Mouse (Mus musculus) E14TG2a.4 (cell line): ENCODE data around the gene Lrrc31.
A peak's percentile ranks its signal among the peaks of the same experiment; 100 is the strongest.

Experiments used
- H3K27me3 ChIP-seq: 2 replicates; pipeline ENCODE4 v1.6.1; 2014; ENCODE audit warnings: low read length, control low read depth; ENCODE audit not compliant: insufficient read depth
- H3K36me3 ChIP-seq: 2 replicates; pipeline ENCODE4 v1.6.1; 2014; ENCODE audit warnings: low read length, control low read depth; ENCODE audit not compliant: insufficient read depth
- H3K4me1 ChIP-seq: replicated peaks from 2 replicates; pipeline ENCODE4 v1.6.1; 2014; ENCODE audit warnings: low read depth, low read length, control low read depth
- H3K4me3 ChIP-seq: replicated peaks from 2 replicates; pipeline ENCODE4 v1.5.1; 2014; ENCODE audit warnings: mild to moderate bottlenecking, low read length
- H3K9me3 ChIP-seq: 2 replicates; pipeline ENCODE4 v1.6.1; 2014; ENCODE audit warnings: low read length, control low read depth
- CTCF ChIP-seq: conservative IDR thresholded peaks from 2 replicates; pipeline ENCODE4 v1.5.1; 2014; ENCODE audit warnings: low read length
- NANOG ChIP-seq: IDR thresholded peaks from 2 replicates; pipeline ENCODE4 v1.6.1; 2014; ENCODE audit warnings: borderline replicate concordance, low read length, mixed read lengths
- POU5F1 ChIP-seq: IDR thresholded peaks from 2 replicates; pipeline ENCODE4 v1.6.1; 2014; ENCODE audit warnings: low read length, borderline replicate concordance

The Lrrc31 gene

GRCm38 (mm10) chr3:30650062-30650841 lies 49.4 kb downstream of the Lrrc31 start:
- Histone ChIP-seq H3K4me3 (peak overlapping the region; percentile 80), H3K4me1 (peaks cover 71% of the 10 kb centered on the region), H3K27me3 (no peaks in the 10 kb centered on the region), H3K9me3 (no peaks in the 10 kb centered on the region), H3K36me3 (peaks cover 8% of the 10 kb centered on the region)
- no peak for TF ChIP-seq NANOG
- no peak for TF ChIP-seq POU5F1
- 0 out of 2 replicates have a peak, but pooled peaks have one; percentile 3 for TF ChIP-seq CTCF

GRCm38 (mm10) chr3:30648466-30648865 lies 51.2 kb downstream of the Lrrc31 start:
- H3K4me1 ChIP-seq = peaks cover 81% of the 10 kb centered on the region
- TF ChIP-seq CTCF (no peak), NANOG (no peak), POU5F1 (no peak)
- H3K4me3 ChIP-seq = peak overlapping the region; percentile 86
- peaks cover 20% of the 10 kb centered on the region for H3K36me3 ChIP-seq
- H3K27me3 ChIP-seq = no peaks in the 10 kb centered on the region
- H3K9me3 ChIP-seq = no peaks in the 10 kb centered on the region

DNA sequence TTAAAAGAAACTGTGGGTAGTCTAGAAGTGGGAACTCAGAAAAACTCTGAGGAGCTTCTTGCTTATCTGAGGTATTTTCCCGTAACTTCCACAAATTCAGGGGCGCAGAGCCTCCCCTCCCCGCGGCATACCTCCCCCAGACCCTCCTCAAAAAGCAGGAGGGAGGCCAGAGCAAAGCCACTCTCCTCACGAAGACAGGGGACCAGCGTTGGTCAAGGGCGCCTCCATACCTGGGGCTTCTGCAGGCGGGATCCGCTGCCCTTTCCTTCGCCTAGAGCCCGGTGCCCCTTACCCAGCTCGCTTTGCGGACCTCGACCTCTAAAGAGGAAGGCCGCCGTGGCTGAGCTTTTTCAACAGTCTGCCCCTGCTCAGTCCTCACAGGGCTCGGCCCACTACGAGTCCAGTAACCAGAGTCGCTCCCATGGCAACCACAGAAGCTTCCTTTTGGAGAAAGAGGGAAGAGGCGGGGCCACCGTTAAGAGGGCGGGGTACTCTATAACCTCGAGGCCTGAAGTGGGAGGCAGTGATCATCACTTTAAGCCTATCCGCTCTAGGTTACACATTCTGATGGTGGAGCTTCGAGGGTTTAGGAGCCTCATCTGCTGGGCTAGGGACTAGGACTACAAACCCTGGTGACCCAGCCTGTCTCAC lies 52.1 kb downstream of the Lrrc31 start, which contains the start of gene Lrrc34:
Lrrc34 (minus strand) TSS at position 430 of the 651 bp plus-strand sequence.
- Histone ChIP-seq H3K9me3 (no peaks in the 10 kb centered on the region), H3K36me3 (peaks cover 29% of the 10 kb centered on the region), H3K4me1 (peaks cover 73% of the 10 kb centered on the region), H3K4me3 (peak within 1 kb of the TSS; percentile 86), H3K27me3 (no peaks in the 10 kb centered on the region)
- TF ChIP-seq NANOG (no peak), POU5F1 (no peak), CTCF (no peak)

- no peaks in the 10 kb centered on the region for H3K9me3 ChIP-seq
- no peaks in the 10 kb centered on the region for H3K27me3 ChIP-seq
- peaks cover 65% of the 10 kb centered on the region for H3K4me1 ChIP-seq
- H3K36me3 ChIP-seq = peaks cover 37% of the 10 kb centered on the region
- TF ChIP-seq POU5F1 (no peak), NANOG (peak; percentile 91), CTCF (no peak)
- H3K4me3 ChIP-seq = peak overlapping the region; percentile 86
Observed at GRCm38 (mm10) chr3:30646761-30647160, 52.9 kb downstream of the Lrrc31 start.

- no peaks in the 10 kb centered on the region for H3K9me3 ChIP-seq
- peaks cover 44% of the 10 kb centered on the region for H3K4me1 ChIP-seq
- peak within 1 kb of the TSS; percentile 86 for H3K4me3 ChIP-seq
- TF ChIP-seq NANOG = no peak
- H3K27me3 ChIP-seq = no peaks in the 10 kb centered on the region
- H3K36me3 ChIP-seq = peaks cover 62% of the 10 kb centered on the region
Observed at GRCm38 (mm10) chr3:30644207-30644606, 55.4 kb downstream of the Lrrc31 start, which contains the start of gene Lrriq4. Gene Lrriq4 (plus strand): TSS chr3:30644507.

DNA sequence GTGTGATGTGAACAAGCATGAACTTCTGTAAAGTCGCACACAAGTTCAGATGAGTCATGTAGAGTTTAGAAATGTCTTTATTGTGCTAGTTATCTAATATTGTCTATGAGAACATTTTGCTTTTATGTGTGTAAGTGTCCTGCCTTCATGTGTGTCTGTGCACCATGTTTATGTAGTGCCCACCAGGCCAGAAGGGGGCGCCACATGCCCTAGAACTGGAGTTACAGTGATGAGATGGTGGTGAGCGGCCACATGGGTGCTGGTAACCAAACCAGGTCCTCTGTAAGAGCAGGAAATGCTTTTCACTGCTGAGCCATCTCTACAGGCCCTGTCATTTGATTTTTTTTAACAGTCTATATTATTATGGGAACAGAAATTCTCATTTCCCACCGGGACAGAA lies 64.0 kb downstream of the Lrrc31 start:
- Histone ChIP-seq H3K9me3 (peaks cover 5% of the 10 kb centered on the region; the same call in 1 of the 2 replicates), H3K4me1 (peaks cover 4% of the 10 kb centered on the region; the same call in 1 of the 2 replicates), H3K4me3 (no peak overlapping the region), H3K36me3 (peaks cover 85% of the 10 kb centered on the region), H3K27me3 (no peaks in the 10 kb centered on the region)
- peak; percentile 40; the same call in 1 of the 2 replicates for TF ChIP-seq CTCF
- no peak for TF ChIP-seq NANOG
- no peak for TF ChIP-seq POU5F1

- peak; percentile 35 for TF ChIP-seq CTCF
- no peak for TF ChIP-seq NANOG
- TF ChIP-seq POU5F1 = no peak
- H3K27me3 ChIP-seq = no peaks in the 10 kb centered on the region
- H3K4me1 ChIP-seq = no peaks in the 10 kb centered on the region
- H3K36me3 ChIP-seq = peaks cover 86% of the 10 kb centered on the region
- H3K9me3 ChIP-seq = peaks cover 5% of the 10 kb centered on the region; the same call in 1 of the 2 replicates
- H3K4me3 ChIP-seq = no peak overlapping the region
Observed at GRCm38 (mm10) chr3:30633681-30634080, 66.0 kb downstream of the Lrrc31 start.
